Mouse (Mus musculus): Measurements from ENCODE around the gene Keap1. TPM values are rescaled to one million over a fixed set of nuclear protein-coding genes. Genes with fewer than 3 reads are reported as not detected.

Gene Keap1
- polyA plus RNA-seq, 1 experiment from 2014 or later, result 73.2 TPM

Other genes with a start within 250 kb of the Keap1 start
- 122 and 126 TPM in 2 replicates for gene Mrpl4, start 236.6 kb downstream of the Keap1 start, polyA plus RNA-seq (2015; fragmentation: Nextera tagmentation; extraction: Ambion mirVana)
- 20.7 and 21.7 TPM in 2 replicates for gene Icam1, start 223.4 kb downstream of the Keap1 start, polyA plus RNA-seq (2015; fragmentation: Nextera tagmentation; extraction: Ambion mirVana)
- 0.59 and 1.0 TPM in 2 replicates for gene Icam4, start 210.0 kb downstream of the Keap1 start, polyA plus RNA-seq (2015; fragmentation: Nextera tagmentation; extraction: Ambion mirVana)
- 0.20 TPM in 2 replicates for gene Icam5, start 207.3 kb downstream of the Keap1 start, polyA plus RNA-seq (2015; fragmentation: Nextera tagmentation; extraction: Ambion mirVana)
- 0.39 and 1.5 TPM in 2 replicates for gene Zglp1, start 172.3 kb downstream of the Keap1 start, polyA plus RNA-seq (2015; fragmentation: Nextera tagmentation; extraction: Ambion mirVana)
- 0.72 and 1.0 TPM in 2 replicates for gene Gm49373, start 166.3 kb downstream of the Keap1 start, polyA plus RNA-seq (2015; fragmentation: Nextera tagmentation; extraction: Ambion mirVana)
- 61.0 and 65.4 TPM in 2 replicates for gene Fdx1l, start 165.7 kb downstream of the Keap1 start, polyA plus RNA-seq (2015; fragmentation: Nextera tagmentation; extraction: Ambion mirVana)
- gene Gm38431, start 147.4 kb downstream of the Keap1 start, polyA plus RNA-seq (2015; fragmentation: Nextera tagmentation; extraction: Ambion mirVana), result 1.6 and 2.9 TPM in 2 replicates
- 55.4 and 65.8 TPM in 2 replicates for gene Raver1, start 147.4 kb downstream of the Keap1 start, polyA plus RNA-seq (2015; fragmentation: Nextera tagmentation; extraction: Ambion mirVana)
- 13.9 and 16.0 TPM in 2 replicates for gene Tyk2, start 108.1 kb downstream of the Keap1 start, polyA plus RNA-seq (2015; fragmentation: Nextera tagmentation; extraction: Ambion mirVana)
- gene Cdc37, start 89.4 kb downstream of the Keap1 start, polyA plus RNA-seq (2015; fragmentation: Nextera tagmentation; extraction: Ambion mirVana), result 296 and 300 TPM in 2 replicates
- gene Pde4a, start 73.6 kb downstream of the Keap1 start, polyA plus RNA-seq (2015; fragmentation: Nextera tagmentation; extraction: Ambion mirVana), result 7.5 and 9.4 TPM in 2 replicates
- 4.5 and 5.0 TPM in 2 replicates for gene S1pr5, start 9.1 kb upstream of the Keap1 start, polyA plus RNA-seq (2015; fragmentation: Nextera tagmentation; extraction: Ambion mirVana)
- 40.5 and 44.8 TPM in 2 replicates for gene Atg4d, start 25.9 kb upstream of the Keap1 start, polyA plus RNA-seq (2015; fragmentation: Nextera tagmentation; extraction: Ambion mirVana)
- 18.2 and 19.0 TPM in 2 replicates for gene Kri1, start 48.6 kb upstream of the Keap1 start, polyA plus RNA-seq (2015; fragmentation: Nextera tagmentation; extraction: Ambion mirVana)
- gene Cdkn2d, start 52.0 kb upstream of the Keap1 start, polyA plus RNA-seq (2015; fragmentation: Nextera tagmentation; extraction: Ambion mirVana), result 57.8 and 63.0 TPM in 2 replicates
- gene Ap1m2, start 73.0 kb upstream of the Keap1 start, polyA plus RNA-seq (2015; fragmentation: Nextera tagmentation; extraction: Ambion mirVana), result 38.1 and 46.9 TPM in 2 replicates
- 133 and 143 TPM in 2 replicates for gene Slc44a2, start 81.3 kb upstream of the Keap1 start, polyA plus RNA-seq (2015; fragmentation: Nextera tagmentation; extraction: Ambion mirVana)
- gene Ilf3, start 128.5 kb upstream of the Keap1 start, polyA plus RNA-seq (2015; fragmentation: Nextera tagmentation; extraction: Ambion mirVana), result 179 and 180 TPM in 2 replicates
- 47.5 and 48.6 TPM in 2 replicates for gene Qtrt1, start 172.5 kb upstream of the Keap1 start, polyA plus RNA-seq (2015; fragmentation: Nextera tagmentation; extraction: Ambion mirVana)
- 79.7 and 85.9 TPM in 2 replicates for gene Dnm2, start 185.5 kb upstream of the Keap1 start, polyA plus RNA-seq (2015; fragmentation: Nextera tagmentation; extraction: Ambion mirVana)

Measured in embryonic facial prominence, embryonic 15.5 days (tissue).